Mouse (Mus musculus): ENCODE measurements around the gene Plekhm2.
A peak's percentile ranks its signal among the peaks of the same experiment; 100 is the strongest.

Gene Plekhm2

DNA sequence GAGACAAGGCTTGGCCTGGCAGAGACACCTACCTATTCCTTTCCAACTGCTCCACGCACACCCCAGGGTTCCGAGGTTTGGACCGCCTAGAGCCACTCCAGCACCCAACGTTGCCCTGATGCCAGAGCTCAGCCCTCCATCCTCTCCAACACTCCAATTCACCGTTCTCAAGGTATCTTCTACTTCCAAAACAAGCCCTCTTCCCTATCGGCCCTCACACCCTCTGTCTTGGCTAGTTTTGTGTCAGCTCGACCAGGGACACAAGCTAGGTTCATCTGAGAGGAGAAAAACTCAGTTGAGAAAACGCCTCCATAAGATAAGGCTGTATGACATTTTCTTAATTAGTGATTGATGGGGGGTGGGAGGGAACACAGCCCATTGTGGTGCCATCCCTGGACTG is at the start of gene Plekhm2:
Plekhm2 (minus strand) TSS at position 101 of the 400 bp plus-strand sequence.
- no peak for DNase-seq (ENCODE audit: extremely low spot score, low spot score)

DNA sequence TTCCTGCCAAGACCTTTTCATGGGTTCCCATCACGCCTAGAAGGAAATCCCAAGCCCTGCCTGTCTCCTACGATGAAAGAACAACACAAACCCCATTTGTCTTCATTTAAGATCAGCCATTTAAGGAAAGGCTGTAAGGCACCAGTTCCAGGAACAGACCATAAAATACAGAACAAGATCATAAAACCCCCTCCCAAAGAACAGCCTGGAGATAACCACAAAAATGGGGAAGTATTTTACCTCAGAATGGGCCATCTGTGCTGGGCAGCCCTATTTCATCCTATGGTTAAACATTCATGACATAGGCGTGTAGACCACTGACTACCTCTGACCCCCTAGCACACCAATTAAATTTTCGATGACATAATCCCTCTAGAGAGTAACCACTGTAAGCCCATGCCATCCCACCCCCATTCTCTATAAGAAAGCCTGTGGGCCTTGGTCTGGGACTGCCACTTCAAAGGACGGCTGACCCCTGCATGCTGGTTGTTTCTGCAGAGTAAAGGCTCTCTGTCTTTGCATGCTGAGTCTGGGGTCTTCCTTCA is 49.0 kb upstream of the Plekhm2 start:
- DNase-seq (ENCODE audit: extremely low spot score, low spot score) = no peak

DNA sequence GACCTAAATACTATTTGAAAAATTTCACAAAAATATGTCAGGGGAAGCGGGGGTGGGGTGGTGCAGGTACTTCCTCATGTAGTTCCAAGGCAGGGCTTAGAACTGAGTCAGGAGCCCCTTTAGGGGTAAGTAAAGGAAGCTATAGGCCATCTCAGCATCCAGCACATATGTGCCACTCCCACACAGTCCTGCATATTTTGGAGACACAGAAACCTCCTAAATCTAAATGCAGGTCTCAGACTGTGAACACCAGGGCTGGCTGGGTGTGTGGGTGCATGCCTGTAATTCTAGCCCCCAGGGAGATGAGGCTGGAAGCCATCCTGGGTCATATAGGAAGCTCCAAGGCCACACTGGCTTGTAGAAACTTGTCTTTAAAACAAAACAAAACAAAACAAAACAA is 46.6 kb upstream of the Plekhm2 start:
- DNase-seq (ENCODE audit: extremely low spot score, low spot score) = no peak

DNA sequence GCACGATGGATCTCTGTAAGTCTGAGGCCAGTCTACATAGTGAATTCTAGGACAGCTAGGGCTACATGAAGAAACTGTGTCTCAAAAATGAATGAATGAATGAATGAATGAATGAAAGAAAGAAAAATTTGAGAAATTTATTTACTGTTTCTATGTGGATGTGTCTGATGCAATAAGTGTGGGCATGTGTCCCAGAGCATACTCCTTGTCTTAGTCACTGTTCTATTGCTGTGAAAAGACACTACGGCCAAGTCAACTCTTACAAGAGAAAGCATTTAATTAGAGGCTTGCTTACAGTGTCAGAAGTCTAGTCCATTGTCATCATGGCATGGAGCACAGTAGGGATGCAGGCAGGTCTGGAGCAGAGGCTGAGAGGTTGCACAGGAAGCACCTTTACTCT is 44.3 kb upstream of the Plekhm2 start:
- no peak for DNase-seq (ENCODE audit: extremely low spot score, low spot score)

DNA sequence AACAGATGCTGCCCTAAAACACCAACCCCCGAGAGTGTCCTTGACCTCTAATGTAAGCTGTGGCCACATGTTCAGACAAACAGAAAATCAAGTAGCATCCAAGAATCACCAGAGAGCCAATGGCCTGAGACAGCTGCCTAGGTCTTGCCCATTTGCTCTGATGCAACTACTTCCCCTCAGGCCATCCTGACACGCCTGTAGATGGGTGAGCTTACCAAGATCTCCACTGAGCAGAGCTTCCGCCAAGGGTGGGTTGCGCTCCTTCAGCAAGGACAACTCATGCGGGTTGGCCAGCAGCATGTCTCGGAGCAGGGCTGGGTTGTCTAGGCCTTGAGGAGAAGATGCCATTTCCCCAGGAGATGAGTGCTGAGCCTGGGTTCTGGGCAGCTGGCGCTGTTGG is 43.3 kb upstream of the Plekhm2 start:
- no peak for DNase-seq (ENCODE audit: extremely low spot score, low spot score)

DNA sequence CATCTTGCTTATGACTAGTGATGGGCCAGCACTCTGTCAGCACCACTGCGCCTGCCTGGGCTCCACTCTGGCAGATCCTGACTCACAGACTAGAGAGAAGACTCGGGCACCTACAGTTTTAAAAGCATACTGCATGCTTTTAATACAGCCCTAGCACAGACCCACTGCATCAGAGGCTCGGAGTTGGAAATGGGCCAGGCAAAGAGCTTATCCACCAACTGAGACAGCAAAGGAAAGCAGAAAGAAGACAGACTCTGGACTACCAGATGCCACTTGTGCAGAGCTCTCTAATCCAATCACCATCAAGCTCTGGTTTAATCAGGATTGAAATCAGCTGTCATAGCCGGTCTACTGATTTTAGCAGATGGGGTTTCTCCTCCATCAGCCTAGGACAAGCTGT is 40.6 kb upstream of the Plekhm2 start:
- DNase-seq (ENCODE audit: extremely low spot score, low spot score) = no peak

DNA sequence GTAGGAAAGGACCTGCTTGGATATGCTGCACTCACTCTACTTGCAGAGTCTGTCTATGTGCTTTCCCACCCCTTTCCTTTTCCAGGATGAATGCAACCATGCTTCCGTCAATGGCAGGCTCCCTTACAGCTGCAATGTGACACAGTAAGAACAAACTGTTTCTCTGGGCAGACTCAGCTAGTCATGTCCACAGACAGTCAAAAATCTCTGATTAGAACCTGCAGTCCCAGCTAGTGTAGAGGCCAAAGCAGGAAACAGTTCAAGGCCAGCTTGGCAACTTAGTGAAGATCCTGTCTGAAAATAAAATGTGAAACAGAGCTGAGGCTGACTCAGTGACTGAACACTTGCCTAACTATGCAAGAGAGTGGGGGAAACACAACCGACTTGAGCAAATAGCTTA is 39.9 kb upstream of the Plekhm2 start:
- no peak for DNase-seq (ENCODE audit: extremely low spot score, low spot score)

DNA sequence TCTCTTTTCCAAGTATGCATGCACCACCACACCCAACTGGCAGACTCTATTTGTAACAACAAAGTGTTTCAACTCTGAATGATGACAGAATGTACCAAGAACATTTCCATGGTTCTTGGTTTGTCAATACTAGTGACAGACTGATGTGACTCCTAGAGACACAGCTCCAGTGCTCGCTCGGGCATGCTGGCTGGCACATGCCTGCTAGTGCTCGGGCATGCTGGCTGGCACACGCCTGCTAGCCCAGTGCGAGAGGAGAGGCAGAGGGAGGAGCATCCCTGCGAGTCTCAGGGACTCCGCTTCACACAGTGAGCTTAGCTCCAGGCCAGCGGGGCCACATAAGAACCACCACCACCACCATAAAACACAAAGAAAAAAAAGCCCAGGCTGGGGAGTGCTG is 30.0 kb upstream of the Plekhm2 start:
- no peak for DNase-seq (ENCODE audit: extremely low spot score, low spot score)

DNA sequence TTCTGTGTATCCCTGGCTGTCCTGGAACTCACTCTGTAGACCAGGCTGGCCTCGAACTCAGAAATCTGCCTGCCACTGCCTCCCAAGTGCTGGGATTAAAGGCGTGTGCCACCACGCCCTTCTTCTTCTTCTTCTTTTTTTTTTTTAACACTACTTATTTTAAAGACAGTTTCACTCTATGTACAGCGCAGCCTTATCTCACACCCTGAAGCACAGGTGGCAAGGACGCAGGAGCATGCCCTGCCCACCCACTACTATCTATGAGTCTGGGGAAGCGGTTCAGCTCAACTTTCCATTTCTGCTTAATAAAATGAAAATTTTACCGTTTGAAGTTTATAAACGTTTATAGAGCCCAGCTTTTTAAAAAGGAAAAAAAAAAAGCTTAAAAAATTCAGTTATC is 23.8 kb upstream of the Plekhm2 start:
- no peak for DNase-seq (ENCODE audit: extremely low spot score, low spot score)

DNA sequence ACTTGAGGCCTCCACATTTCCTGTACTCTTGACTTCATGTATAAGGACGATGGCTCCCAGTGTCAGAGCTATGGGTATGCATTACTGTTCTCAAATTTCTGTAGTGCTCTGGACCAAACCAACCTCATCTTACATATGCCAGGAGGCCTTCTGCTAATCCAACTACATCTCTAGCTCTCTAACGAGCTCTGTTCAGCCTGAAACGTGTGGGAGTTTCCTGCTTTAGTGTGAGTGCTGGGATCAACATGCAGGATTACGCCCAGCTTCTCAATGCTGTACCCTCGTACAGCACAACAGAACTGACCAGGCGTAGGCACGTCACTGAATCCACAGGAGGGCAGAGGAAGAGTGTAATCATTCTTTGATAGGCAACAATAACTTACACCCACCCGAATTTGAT is 21.8 kb upstream of the Plekhm2 start:
- no peak for DNase-seq (ENCODE audit: extremely low spot score, low spot score)

DNA sequence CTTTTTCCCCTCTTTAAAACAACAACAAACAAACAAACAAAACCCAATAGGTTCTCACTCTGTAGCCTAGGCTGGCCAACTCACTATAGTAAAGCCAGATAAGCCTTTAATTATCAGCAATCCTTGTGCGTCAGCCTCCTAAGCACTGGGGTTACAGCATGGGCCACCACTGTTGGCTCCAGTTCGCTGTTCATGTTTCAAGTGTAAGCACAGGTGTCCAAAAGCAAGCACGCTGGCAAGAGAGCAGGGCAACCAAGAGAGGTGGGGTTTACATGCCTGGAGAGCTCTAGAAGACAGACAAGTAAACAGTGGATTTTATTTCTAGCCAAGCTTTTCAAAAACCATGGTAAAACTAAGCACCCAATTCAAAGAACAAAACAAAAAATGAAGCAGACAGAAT is 21.4 kb upstream of the Plekhm2 start:
- DNase-seq (ENCODE audit: extremely low spot score, low spot score) = no peak

DNA sequence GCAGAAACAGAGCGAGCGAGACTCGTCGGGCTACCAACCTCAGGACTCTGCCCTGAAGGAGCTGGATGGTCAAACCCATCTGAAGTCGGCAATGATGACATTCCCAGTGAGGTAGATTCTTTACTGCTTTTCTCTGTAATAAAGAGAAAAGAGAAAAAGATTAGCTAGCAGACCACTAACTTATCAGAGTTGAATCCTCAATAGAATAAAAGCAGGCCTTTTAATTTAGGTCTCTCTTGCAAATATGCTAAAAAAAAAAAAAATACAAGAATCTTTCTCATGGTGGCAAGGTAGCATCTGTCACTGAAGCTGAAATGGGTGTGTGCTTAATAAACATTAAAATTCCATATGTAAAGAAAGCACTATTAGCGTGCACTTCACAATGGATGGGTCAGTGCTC is 20.8 kb upstream of the Plekhm2 start, which contains the start of gene Rsc1a1:
Rsc1a1 (minus strand) TSS at position 101 of the 400 bp plus-strand sequence.
- no peak for DNase-seq (ENCODE audit: extremely low spot score, low spot score)

DNA sequence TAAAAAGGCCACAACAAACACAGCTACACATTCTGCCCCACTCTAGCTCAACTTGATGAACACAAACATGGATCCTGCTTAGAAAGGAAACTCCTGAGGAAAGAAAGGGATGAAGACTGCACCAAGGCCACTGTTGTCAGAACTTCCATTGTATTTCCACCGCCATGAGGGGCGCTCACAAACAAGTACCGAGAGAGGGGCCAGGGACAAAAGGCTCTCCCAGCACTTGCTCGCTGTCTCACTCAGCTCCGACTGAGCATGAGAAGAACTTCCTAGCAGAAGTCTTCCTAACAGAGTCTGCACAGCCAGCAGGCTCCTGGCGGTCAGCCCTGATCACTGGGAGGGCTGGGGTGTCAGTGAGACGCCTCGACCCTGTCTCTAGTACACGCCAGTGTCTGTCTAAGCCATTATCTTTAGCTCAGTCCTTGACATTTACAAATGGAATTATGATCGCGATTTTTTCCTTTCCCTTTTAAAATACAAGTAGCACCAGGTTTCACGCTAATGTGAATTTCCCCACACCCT is 18.1 kb upstream of the Plekhm2 start:
- no peak for DNase-seq (ENCODE audit: extremely low spot score, low spot score)

DNA sequence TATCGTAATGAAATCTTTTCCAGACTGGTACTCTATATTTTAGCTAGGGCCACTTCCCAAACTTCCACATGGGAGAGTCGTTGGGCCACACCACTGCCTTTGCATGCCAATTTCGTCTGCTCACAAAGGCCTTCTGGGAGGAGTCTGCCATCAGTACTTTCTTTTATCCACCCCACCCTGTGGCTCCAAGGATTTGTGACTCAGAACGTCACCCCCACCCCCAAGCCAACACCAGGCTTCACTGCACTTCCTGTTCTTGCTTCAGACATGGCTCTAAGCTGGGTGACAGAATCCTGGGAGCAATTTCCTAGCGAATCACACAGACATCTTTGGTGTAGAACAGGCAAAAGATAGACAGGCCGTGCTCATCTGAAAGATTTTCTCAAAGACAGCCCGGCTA is 17.1 kb upstream of the Plekhm2 start:
- DNase-seq (ENCODE audit: extremely low spot score, low spot score) = no peak

DNA sequence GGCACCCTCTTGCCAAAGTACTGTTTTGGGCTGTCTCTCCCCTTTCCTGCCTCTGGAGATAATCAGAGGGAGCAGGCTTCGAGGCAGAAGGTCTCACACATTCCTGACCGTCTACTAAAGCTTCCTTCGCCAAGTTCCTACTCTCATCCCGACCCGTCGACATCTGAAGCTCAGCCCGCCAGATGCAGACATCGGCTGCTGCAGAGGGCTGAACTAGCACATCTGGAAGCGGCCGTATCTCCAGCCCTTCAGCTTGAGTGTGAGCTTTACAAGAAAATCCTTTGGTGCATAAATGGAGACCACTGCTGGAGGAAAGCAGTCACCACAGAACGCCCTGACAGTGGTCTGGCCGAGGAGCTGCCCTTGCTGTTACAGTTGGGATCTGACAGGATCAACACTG is 16.2 kb upstream of the Plekhm2 start:
- DNase-seq (ENCODE audit: extremely low spot score, low spot score) = no peak

DNA sequence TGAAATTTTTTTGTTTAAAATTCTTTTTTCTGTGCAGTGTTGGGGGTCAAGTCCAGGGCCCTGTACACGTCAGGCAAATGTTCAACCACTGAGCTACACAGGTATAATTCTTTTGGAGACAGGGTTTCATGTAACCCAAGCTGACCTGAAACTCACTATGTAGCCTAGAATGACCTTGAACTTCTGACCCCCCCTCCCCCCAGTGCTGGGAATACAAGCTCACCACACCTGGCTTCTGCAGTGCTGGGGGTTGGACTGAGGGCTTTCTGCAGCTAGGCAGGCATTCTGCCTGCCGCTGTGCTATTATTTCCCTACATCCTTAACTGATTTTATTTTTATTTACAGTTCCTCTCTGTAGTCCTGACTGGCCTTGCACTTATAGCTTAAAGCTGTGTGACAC is 14.3 kb upstream of the Plekhm2 start:
- no peak for DNase-seq (ENCODE audit: extremely low spot score, low spot score)

DNA sequence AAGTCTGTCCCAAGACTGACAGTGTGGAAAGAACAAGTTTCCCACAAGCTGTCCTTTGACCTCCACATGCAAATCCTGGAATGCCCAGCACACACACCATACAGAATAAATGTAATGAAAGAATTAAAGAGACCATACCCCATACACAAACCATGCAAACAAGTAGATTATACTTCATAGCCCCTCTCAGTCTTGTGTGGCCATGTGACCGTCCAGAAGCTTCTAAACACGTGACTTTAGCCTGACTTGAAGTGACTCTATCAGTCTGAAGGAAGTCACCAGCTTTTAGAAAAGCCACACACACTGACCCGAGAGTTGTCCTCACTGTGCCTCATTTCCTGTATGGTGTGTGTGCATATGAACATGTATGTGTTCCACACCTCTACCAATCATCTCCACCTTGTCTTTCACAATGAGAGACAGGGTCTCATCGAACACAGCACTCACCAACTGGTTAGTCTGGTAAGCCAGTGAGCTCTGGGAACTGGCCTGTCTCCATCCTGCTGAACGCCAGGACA is 11.8 kb upstream of the Plekhm2 start:
- DNase-seq (ENCODE audit: extremely low spot score, low spot score) = no peak

DNA sequence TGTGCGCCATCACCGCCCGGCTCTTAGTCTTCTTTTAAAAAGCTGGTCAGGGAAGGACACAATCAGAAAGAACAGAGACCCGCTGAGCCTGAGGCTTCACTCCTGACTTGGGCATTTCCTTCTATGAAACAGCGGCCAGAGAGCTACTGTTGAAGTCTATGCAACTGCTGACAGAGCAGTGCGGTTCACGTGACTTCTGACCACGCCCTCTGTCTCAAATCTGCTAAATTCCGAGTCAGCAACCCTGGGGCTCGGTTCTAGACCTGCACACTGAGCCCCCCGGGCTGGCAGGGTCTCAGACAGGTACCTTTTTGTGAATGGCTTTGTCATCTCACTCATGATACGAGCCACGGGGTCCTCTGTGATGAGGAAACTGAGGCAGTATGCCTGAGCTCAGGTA is 7.6 kb upstream of the Plekhm2 start:
- DNase-seq (ENCODE audit: extremely low spot score, low spot score) = no peak

DNA sequence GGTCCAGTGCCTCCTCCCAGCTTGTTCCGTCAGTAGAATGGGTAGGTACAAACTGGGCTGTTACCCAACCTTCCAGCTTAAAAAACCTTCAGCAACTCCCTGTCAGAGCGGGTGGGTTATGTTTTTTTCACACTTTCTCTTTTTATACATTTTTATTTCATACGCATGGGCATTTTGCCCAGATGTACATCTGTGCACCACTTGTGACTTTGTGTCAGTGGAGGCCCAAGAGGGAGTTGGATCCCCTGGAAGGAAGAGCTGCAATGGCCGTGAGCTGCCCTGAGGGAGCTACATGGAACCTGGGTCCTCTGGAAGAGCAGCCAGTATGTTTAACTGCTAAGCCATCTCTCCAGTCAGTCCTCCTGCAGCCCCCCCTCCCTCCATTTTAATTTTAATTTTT is 6.7 kb upstream of the Plekhm2 start:
- DNase-seq (ENCODE audit: extremely low spot score, low spot score) = no peak

DNA sequence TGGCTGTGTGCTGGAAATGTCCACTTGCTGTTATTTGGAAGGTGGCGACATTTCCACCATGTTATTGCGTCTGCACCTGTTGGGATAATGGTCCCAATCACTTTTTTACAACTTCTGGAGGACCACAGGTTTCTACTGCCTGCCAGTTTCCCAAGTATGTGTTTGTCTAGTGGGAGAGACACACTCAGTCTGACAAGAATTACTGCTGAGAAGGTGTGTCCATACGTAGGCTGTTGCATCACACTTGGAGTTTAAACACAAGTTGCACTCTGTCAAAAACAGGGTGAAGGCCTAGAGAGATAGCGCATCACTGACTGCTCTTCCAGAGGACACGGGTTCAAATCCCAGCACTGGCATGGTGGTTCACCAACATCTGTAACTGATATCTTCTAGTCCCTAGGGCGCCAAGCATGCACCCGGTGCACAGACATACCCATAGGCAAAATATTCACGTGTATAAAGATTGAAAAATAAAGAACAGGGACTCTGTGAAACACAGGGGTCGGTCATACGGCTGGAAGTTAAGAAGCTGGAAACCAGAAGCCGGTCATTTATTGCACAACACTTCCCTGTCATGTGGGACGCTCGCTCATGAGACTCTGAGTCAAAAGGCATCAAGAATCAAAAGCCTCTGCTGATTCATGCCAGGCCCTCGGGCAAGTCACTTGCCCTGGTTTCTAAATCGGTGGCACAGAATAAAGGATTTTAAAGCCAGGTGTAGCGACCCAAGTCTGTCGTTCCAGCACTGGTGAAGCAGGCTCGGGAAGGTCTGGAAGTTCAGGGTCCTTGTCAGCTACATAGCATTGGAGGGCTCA is 5.4 kb upstream of the Plekhm2 start:
- no peak for DNase-seq (ENCODE audit: extremely low spot score, low spot score)

DNA sequence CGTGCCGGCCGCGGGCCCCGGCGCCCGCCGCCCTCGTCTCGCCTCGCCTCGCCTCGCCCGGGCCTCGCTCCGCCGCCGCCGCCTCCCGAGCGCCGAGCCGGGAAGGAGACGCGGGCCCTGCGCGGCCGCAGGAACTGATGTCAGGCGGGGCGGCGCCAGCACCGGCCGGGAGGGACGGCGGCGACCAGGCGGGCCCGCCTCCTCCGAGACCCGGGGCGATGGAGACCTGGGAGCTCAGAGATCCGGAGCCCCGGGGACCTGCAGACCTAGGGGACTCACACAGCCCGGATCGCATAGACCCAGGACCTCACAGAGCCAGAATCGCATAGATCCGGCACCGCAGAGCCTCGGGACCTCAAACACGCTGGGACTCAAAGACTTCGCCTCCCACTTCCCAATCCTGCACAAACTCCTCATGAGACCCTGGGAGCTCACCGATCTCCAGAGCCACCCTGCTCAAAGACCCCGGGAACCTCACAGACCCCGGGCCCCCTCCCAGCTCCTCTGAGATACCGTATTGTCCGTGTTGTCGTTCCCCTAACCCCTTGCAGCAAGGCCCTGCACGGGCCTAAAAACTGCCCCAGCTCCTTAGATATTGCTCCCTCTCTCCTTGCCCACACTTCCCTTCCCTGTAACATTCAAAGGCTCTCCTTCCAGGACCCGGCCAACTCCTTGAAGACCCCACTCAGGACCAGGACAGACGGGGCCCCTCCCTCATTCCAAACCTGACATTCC is 521 bp downstream of the Plekhm2 start:
- peak; percentile 70 for DNase-seq (ENCODE audit: extremely low spot score, low spot score)

Measured in neural tube, embryonic 10.5 days (tissue).